Mouse (Mus musculus): ENCODE measurements around the gene Gm10644.

The Gm10644 gene

DNA sequence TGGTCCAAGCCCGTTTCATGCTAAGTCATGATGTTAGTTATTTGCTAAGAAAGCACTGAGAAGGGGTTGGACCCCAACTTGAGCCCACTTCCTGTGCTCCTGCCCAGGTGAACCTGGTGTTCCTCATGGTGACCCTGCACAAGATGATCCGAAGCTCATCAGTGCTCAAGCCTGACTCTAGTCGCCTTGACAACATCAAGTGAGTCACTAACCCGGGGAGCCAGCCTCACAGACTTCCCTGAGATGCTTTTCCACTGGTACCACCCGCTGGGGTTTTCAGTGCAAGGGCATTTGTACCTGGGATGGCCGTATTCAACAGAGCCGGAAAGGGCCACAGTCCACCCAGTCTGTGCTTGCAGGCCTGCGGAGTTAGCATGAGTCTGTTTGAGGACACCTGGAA is 19.6 kb downstream of the Gm10644 start:
- DNase-seq (ENCODE audit: low spot score), result no peak

DNA sequence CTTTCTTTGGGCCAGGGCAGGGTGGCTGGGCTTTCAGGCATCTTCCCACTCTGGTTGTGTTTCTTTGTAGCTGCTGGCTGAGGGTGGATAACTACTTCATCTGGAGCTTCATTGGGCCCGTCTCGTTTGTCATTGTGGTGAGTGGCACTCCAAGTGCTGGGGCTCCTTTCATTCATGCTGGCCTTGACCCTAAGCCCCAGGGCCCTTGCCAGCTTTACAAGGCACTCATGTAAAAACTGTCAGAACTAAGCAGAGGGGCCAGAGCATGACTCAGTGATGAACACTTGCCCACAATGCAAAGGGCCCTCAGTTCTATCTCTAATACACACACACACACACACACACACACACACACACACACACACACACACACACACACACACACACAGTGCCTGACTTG is 20.0 kb downstream of the Gm10644 start:
- DNase-seq (ENCODE audit: low spot score), result no peak

DNA sequence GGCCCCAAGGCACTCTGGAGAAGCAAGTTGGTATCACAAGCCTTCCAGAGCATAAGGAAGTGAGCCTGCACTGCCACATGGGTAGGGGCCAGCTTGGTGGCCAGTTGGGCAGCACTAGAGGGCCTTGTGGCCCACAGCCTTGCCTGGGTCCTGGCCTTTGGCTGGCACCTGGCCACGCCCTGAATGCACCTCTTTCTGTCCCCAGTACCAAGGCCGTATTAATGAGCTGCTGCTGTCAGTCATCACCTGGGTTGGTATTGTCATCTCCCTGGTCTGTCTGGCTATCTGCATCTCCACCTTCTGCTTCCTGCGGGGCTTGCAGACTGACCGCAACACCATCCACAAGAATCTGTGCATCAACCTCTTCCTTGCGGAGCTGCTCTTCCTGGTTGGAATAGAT is 20.8 kb downstream of the Gm10644 start:
- DNase-seq (ENCODE audit: low spot score), result no peak

DNA sequence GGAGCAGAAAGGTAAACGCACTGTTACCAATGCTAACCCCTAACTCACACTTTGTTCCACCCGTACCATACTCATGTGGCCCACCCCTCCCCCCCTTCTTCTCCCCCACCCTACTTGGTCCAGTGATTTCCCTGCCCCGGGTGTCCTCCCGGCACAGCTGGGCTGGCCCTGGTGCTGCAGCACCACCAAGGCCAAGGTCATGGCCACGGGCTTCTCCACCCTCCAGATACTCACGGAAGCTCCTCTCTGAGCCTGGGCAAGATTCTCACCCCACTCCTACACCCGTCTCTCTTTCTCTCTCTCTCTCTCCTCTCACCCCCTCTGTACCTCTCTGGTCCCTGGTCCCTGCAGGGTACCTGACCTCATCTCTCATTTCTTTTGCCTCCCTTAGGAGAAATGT is 28.7 kb downstream of the Gm10644 start:
- no peak for DNase-seq (ENCODE audit: low spot score)

DNA sequence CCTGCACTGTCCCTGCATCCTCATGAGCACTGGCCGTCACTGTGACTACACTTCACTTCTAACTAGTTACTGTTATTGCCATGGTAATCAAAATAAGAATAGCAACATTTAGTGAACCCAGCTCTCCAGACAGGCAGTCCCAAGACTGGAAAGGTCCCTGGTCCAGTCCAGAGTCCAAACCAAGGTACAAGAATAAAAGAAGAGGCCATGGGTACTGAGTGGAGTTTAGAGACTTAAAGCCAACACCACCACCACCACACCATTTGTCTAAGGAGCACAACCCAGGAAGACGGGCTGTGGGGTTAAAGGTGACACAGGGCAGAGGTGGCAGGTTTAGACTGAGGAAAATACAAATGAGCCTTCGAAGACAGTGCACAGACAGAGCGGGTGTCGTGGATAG is 30.4 kb downstream of the Gm10644 start:
- DNase-seq (ENCODE audit: low spot score), result no peak

DNA sequence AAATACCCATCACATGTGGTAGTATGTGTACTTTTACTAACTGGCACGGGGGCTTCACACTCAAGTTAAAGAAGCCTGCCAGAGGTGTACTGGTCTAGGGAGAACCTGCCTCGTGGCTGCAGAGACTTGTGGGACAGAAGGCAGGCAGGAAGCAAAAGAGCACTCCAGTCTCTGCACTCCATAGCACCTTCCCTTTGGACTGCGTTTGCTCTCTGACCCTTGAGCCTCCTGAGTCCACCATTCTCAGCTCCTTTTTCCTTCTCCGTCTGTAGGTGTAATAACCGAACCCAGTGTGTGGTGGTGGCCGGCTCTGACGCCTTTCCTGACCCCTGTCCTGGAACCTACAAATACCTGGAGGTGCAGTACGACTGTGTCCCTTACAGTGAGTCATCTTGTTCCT is 32.3 kb downstream of the Gm10644 start:
- no peak for DNase-seq (ENCODE audit: low spot score)

DNA sequence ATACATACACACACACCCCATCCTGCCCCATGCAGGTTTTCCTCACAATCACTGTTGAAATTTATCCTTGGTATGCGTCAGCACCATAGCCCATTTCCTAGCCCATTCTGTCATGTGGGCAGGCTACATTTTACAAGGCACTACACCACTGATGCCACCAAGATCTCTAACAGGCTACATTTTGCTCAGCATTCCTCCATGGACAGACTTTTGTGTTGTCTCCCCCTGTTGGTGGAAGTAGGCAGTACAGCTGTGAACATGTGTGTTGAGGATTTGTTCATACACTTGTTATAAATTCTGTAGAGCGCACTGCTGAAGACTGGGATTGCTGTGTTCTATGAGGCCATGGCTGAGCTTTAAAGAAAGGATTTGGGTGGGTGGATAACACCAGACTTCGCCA is 33.4 kb downstream of the Gm10644 start:
- peak; percentile 82 for DNase-seq (ENCODE audit: low spot score)

DNA sequence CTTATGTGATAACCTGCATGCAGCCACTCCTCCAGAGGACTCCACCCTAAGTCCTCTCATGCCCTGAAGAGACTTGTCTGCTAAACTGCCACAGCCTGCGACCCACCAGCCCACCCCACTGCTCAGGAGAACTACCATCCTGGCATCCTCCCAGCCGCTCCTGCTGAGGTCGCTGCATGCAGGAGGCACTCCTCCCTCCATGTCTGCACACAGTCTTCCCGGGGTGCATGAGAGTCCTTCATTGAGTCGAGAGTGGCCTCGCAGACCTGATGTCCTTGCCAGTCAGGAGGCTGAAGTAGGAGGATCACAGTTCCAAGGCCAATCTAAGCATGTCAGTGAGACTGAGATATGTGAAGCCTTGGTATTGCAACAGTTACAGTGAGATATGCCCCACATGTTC is 37.4 kb downstream of the Gm10644 start:
- DNase-seq (ENCODE audit: low spot score), result no peak

DNA sequence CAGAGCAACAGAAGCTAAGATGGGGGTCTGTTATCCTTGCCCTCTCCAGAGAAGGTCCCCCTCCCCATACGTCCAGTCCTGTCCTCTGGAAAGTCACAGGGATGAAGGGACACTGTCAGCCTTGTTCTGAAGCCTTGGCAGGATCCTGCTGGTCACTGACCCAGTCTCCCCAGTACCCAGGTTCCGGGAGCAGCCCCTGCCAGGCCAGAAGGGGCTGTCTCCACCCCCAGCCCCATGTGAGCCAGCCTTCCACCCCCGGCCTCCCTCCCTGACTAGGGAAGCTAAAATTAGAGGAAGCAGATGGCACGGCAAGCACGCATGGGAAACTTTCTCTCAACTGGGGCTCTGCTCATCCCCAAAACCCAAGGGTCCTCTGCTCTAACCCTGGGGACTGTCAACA is 39.0 kb downstream of the Gm10644 start:
- DNase-seq (ENCODE audit: low spot score), result no peak

DNA sequence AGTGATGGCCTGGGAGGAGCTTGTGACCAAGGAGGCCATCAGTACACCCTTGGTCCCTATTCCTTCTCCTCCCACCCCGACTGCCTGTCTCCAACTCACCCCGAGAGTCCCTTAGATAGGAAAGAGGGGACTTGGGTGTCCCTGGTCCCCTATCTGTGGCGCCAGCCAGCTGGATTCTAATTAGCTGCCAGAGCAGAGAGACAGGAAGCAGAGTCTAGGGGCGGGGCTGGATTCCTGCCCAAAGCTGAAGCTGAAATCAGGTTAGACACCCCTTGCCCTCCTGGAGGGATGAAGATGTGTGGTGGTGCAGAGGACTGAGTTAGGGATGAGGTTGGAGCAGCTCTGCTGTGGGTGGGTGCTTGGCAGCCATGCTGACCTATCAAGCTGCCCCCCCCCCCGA is 40.1 kb downstream of the Gm10644 start:
- no peak for DNase-seq (ENCODE audit: low spot score)

DNA sequence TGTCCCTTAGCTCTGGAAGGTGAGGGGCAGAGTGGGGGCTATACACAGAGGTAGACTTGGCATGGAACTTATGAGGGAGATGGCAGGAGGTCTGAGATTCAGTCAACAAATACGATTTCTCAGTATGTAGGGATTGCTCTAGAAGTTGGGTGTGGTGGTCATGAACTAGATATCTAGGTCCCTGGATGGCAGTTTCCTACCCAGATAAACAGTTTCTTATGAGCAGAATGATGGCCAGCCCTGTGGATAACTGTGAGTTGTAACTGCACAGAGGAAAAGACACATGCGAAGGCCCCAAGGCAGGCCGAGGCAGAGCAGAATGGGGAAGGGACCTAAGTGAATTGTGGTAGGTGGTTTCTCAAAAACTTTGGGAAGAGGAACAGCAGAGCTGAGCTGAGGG is 40.8 kb downstream of the Gm10644 start:
- DNase-seq (ENCODE audit: low spot score), result no peak

DNA sequence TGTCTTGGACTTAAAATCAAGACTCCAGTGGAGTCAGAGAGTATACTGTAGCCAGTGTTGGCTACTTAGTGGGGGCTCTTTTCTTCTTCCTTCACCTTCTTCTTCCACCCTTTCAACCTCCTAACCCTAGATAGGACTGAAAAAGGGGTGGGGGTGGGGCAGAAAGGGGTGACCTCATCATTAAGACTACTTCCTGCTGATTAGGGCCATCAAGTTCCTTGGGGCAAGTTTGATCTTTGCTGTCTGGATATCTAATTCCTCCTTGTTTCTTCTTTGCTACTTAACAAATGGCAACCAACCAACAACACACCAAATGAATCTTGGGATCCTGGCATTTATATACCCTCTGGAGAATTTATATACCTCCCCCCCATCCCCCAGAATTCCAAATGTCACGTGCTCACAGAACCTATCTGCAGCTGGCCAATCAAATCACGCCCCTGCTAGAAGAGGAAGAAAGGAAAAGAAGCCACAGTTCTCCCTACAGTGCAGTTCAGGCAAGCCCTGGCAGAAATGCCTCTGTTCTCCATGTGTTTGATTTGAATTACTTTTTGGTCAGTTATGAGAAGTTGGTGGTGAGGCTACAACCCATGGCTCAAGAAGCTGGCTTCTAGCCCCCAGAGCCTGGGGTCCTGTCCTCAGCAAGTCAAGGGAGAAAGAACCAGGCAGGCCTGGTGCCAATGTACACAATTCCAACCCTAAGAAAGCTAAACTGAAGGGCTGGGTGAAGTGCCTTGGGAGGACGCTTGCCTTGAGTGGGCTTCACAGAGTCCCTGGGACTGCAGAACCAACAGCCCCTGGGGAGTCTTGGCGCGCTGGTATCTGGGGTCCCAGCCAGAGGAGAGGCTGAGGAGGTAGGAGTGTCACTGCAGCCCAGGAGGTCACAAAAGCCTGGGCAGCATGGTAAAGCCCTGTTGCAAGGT is 42.9 kb downstream of the Gm10644 start:
- no peak for DNase-seq (ENCODE audit: low spot score)

DNA sequence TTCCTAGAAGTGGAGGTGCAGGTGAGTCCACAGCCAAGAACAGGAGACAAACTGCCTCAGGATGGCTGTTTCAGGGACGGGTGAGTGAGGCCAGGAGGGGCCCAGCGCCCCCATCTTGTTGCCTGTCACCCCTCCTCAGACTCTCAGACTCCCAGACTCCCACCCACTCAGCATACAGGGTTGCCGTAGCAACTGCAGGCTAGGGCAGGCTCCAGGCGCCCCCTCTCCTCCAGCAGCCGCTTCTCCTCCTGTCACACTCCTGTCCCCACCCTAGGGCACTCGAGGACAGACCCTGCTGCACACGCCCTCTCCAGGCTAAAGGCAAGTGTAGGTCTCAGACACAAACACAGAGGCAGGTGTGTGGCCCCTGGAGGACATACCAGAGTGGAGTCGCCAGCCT is 45.7 kb downstream of the Gm10644 start:
- no peak for DNase-seq (ENCODE audit: low spot score)

DNA sequence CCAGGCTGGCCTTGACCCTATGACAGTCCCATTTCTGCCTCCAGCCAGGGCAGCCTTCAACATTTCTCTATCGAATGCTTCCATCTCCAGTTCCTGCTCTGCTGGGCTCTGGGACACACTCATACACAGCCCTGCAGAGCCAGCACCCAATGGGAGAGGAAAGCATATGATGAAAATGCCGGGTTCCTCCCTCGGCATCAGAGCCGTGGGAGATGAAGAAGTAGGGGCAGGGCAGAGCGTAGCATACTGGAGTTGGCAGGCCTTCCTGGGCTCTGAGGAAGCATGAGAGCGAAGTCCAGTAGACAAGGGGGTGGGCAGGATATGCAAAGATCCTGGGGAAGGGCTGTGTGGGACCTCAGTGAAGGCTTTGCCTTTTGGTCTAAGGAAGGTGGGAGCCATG is 46.4 kb downstream of the Gm10644 start:
- no peak for DNase-seq (ENCODE audit: low spot score)

DNA sequence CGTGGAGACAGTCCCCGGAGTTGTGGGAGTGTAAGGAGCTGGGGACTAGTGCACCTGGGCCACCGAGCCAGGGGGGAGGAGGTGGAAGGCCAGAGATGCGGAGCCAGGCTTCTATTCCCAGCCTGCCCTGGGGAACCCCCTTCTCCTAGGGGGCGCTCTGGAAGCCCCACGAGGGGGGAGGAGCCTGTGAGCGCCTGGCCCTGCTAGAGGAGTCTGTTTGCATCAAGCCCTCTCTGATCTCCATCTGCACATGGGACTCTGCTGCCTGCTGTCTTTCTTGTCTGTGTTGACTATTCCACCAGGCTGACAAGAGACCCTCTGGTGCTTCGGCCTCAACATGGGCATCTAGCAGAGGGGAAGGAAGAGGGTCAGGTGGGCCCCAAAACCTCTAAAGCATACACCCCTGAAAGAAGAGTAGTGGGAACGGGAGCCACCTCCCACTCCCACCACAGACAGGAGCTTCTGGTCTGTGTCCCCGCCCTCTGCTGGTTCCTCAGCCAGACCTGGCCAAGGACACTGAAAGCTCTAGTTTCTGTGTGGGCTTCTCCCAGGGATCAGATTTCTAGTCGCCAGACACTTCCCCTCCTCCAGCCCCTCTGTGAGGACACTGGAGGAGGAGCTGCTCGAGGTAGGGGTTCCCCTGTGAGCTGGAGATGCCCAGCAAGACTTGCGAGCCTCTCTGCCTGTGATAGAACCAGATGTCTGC is 51.9 kb downstream of the Gm10644 start:
- DNase-seq (ENCODE audit: low spot score), result peak; percentile 41

DNA sequence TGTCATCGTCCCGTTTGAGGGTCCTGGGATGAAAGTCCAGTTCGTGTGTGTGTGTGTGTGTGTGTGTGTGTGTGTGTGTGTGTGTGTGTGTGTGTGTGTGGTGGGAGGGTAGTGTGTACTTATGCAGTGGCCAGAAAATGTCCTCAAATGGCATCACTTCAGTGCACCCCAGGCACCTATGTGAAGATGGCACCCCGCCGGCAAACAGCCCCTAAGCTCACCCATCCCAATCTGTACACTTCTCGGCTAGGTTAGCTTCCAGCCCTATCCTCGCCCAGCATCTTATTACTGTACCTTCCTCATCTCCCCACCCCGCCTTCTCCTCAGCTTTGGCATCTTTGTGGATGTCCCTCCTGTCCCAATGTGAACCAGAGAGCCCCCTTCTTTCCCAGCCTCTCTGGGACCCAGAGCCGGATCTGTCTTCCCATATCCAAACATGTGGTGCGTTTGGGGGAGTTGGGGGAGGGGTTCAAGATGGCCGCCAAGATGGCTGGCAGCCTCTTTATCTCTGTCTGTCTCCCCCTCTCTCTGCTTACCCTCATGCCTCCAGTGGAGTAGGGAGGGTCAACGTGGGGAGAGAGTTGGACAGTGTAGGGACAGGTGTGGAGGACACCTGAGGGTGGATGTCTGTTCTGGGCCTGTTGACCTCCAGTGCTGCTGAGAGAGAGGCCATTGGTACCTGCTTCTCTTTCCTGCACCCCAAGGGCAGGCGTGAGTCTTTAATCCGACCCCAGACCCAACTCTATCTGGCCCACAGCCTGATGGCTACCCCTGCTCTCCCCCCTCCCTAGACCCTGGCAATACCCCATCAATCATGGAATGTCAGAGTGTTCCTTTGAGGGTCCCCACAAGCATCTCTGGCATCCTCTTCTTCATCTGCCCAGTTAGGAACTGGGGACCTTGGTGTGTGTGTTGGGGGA is 53.2 kb downstream of the Gm10644 start:
- no peak for DNase-seq (ENCODE audit: low spot score)

DNA sequence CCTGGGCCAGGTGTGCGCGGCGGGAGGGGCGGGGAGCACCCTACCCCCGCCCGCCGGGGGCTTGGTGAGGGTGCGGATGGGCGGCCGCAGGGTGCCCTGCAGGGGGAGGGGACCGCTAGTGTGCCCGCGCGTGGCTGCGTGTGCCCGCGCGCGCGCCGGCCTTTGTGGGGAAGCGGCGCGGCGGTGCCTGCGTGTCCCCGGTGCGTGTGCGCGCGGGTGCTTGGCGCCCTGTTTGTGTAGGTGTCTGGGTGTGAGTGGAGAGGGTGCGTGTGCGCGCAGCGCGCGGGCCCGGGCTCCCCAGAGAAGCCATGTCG is 54.1 kb downstream of the Gm10644 start:
- no peak for DNase-seq (ENCODE audit: low spot score)

DNA sequence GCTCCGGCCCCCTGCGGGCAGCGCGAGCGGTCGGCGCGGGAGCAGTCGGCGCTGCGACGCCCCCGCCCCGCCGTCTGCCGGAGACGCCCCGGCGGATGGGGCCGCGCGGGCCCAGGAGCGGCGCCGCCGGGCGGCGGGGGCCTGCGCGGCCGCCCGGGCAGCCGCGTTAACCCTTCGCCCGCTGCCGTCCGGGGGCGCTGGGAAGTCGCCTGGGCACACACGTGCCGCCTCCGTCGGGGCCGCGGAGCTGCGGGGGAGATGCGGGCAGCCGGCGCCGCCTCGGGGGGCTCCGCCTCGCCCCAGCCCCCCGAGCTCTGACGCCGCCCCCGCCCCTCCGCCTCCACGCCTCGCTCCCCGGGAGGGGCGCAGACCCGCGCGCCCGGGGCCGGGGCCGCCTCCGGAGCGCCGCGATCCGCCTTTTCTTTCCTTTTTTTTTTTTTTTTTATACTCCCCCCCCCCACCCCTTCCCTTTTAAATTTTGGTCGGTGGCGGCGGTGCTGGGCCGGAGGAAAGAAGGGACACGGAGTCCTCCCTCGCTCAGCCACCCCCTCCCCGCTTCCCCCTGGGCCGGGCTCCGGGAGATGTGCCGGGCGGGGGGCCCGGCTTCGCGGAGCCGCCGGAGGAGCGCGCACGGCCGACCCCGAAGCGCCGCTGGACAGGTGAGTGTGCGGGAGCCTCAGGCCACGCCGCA is 54.6 kb downstream of the Gm10644 start:
- peak; percentile 11 for DNase-seq (ENCODE audit: low spot score)

DNA sequence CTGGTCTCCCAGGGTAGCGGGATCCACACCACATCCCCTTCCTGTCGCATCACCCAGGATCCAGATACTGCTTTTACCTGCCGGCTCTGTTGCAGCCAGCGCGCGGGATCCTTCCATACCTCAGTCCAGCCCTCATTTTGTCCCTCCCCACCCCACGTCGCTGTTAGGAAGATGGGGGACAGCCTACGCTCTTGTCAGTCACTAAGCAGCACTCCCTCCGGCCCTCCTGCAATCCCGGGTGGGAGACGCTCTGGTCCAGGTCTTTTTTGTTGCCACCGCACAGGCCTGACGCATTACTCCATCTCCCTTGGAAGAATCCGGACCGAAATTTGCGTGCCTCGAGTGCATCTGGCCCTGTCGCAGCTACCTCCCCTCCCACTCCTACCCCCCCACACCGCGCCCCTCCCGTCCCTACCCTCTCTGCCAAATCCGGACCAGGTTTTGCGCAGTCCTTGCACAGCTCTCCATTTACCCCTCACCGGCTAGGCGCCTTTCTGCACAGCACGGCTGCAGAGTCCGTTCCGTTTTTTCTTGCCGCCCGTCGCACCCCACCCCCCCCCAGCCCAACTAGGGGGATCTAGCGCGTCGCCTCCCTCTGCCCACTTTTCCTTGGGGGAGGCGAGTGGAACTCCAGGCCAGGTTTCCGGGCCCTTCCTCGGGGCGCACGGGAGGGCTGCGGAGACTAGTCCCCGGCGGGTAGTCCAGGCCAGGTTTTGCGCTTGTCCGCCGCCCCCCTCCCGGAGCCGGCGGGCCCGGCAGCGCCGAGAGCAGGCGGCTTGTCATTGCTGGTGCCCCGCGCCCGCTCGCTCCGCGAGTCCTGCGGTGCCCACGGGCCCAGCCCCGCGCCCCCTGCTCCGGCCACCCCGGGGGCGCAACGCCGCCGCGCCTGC is 55.4 kb downstream of the Gm10644 start, which contains the start of gene Adgrl1:
Adgrl1 (plus strand) TSS at position 743 of the 890 bp plus-strand sequence.
- DNase-seq (ENCODE audit: low spot score), result peak; percentile 87

DNA sequence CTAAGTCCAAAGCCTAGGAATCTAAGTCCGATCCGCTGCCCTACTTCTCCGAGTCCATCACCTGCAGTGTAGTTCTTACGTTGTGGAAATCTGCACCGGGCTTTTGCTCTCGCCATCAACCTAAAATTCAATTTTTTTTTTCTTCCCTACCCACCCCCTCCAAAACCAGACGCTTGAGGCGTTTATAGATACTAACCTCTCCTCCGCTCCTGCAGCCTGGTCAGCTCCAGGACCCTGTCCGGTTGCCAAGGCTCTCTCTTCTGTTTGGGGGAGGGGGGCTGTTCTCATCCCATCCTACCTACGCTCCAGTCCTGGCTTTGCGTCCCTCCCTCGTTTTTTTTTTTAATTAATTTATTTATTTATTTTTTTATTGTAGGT is 56.0 kb downstream of the Gm10644 start:
- DNase-seq (ENCODE audit: low spot score), result peak; percentile 60

DNA sequence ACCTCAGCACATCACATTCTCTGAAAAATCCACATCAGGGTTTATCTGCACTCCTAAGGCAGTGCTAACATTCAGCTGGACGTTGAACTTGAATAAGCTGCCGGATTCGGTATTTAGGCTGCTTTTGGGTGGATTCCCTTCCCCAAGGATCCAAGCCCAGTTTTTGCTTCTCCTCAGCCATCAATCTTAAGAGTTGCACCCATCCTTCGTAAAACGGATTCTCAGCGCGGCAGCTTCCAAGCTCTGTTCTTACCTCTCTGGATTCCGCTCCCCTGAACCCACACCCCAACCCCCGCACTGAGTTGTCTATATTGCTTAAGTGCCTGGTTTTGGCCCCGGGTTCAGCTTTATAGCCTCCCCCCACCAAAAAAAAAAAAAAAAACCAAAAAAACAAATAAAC is 56.5 kb downstream of the Gm10644 start:
- peak; percentile 18 for DNase-seq (ENCODE audit: low spot score)

Data from ovary, postnatal 14 days (tissue).